Mouse (Mus musculus) stomach, embryonic 14.5 days (tissue): ENCODE data around the gene Pex7. TPM values are rescaled to one million over a fixed set of nuclear protein-coding genes. Genes with fewer than 3 reads are reported as not detected.

Source experiments
- ATAC-seq: fragments of 200-750 bp; cut with Nextera tagmentation; 2 replicates; pipeline ENCODE4 v1.8.0; 2017; ENCODE audit warnings: low read depth, moderate TSS enrichment; ENCODE audit not compliant: insufficient number of reproducible peaks, insufficient read depth, low FRiP score
- H3K27ac ChIP-seq: fragments of 300-500 bp; sonication (generic); 2 replicates; pipeline ENCODE4 v1.5.1; 2014; ENCODE audit warnings: mild to moderate bottlenecking, low read length, moderate library complexity, mixed read lengths
- H3K27me3 ChIP-seq: fragments of 300-500 bp; sonication (generic); 2 replicates; pipeline ENCODE4 v1.6.1; 2014; ENCODE audit warnings: low read length, control low read depth, mixed read lengths; ENCODE audit not compliant: control insufficient read depth, insufficient read depth
- H3K36me3 ChIP-seq: fragments of 300-500 bp; sonication (generic); 2 replicates; pipeline ENCODE4 v1.6.1; 2014; ENCODE audit warnings: mild to moderate bottlenecking, control low read depth, low read length, moderate library complexity, mixed read lengths; ENCODE audit not compliant: control insufficient read depth, insufficient read depth
- H3K4me1 ChIP-seq: fragments of 300-500 bp; sonication (generic); 2 replicates; pipeline ENCODE4 v1.6.1; 2014; ENCODE audit warnings: low read length, control low read depth, mixed read lengths; ENCODE audit not compliant: control insufficient read depth, insufficient read depth
- H3K4me2 ChIP-seq: fragments of 300-500 bp; sonication (generic); replicated peaks from 2 replicates; pipeline ENCODE4 v1.6.1; 2014; ENCODE audit warnings: low read depth, low read length, control low read depth
- H3K4me3 ChIP-seq: fragments of 300-500 bp; sonication (generic); 2 replicates; pipeline ENCODE4 v1.5.1; 2014; ENCODE audit warnings: low read depth, low read length, control low read depth
- H3K9ac ChIP-seq: fragments of 300-500 bp; sonication (generic); replicated peaks from 2 replicates; pipeline ENCODE4 v1.6.1; 2014; ENCODE audit warnings: low read depth, mild to moderate bottlenecking, control low read depth, low read length, moderate library complexity, mixed read lengths
- H3K9me3 ChIP-seq: fragments of 300-500 bp; sonication (generic); 2 replicates; pipeline ENCODE4 v1.6.1; 2016; ENCODE audit warnings: low read depth, low read length, control low read depth; ENCODE audit not compliant: control insufficient read depth
- WGBS: fragments of 180-500 bp; shearing (Covaris S2); extraction: QIAGEN DNeasy Blood & Tissue Kit; methylation state at CpG from one replicate; pipeline ENCODE4 v1.1.7; 2014; 5-methylcytosine and 5-hydroxymethylcytosine counted together
- polyA plus RNA-seq: library from polyadenylated mRNA; unstranded; fragments of >200 nt; fragmentation: Nextera tagmentation; extraction: Ambion mirVana; gene quantifications from 2 replicates; pipeline ENCODE4 v1.2.1, GENCODE M21; 2014

The Pex7 gene
- polyA plus RNA-seq, 1 experiment from 2014 or later: 37.3 TPM

GRCm38 (mm10) chr10:19938738-19939137 is 31.2 kb upstream of the Pex7 start:
- H3K4me2 ChIP-seq: no peak overlapping the region
- no peaks in the 10 kb centered on the region for H3K9me3 ChIP-seq
- no peak overlapping the region for H3K4me3 ChIP-seq
- H3K27me3 ChIP-seq: no peaks in the 10 kb centered on the region
- no peak overlapping the region for H3K9ac ChIP-seq
- H3K27ac ChIP-seq: no peak overlapping the region
- no peaks in the 10 kb centered on the region for H3K36me3 ChIP-seq
- H3K4me1 ChIP-seq: peaks cover 18% of the 10 kb centered on the region; the same call in 1 of the 2 replicates
- no peak for ATAC-seq
- WGBS: 72% methylated on average over 6 of the region's 6 CpGs

GRCm38 (mm10) chr10:19936961-19937708 is 29.6 kb upstream of the Pex7 start:
- no peak overlapping the region for H3K4me3 ChIP-seq
- no peak overlapping the region for H3K27ac ChIP-seq
- no peaks in the 10 kb centered on the region for H3K9me3 ChIP-seq
- H3K4me1 ChIP-seq: peaks cover 25% of the 10 kb centered on the region; the same call in 1 of the 2 replicates
- 61% methylated on average over 9 of the region's 9 CpGs for WGBS
- ATAC-seq: no peak
- H3K36me3 ChIP-seq: no peaks in the 10 kb centered on the region
- peak overlapping the region; percentile 19; the same call in 1 of the 2 replicates for H3K4me2 ChIP-seq
- no peak overlapping the region for H3K9ac ChIP-seq
- H3K27me3 ChIP-seq: no peaks in the 10 kb centered on the region

DNA sequence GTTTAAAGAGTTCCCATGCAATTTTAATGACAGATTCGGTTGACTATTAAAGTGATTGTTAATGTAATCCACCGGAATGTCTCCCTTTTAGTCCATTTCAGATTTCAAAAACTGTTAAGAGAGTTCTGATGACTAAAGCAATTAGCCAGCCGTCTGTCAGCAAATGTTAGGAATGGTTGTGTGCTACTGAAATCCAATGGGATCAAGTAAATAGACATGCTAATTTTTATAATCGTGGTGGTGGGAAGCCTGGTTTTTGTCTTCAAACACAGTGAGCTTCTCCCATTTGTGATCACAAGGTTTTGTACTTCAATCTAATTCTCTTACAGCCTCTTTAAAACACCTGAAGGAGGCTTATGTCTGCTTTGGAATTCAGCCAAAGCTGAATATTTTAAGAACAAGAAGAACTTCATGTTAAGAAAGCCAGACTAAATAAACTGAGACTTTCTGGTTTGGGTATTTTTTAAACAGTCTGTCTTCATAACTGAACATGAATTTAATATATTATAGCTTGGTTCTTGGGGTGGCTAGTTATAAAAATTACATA is 28.4 kb upstream of the Pex7 start:
- ATAC-seq: no peak
- Histone ChIP-seq H3K4me3 (peak overlapping the region; percentile 72), H3K9ac (no peak overlapping the region), H3K4me1 (peaks cover 25% of the 10 kb centered on the region; the same call in 1 of the 2 replicates), H3K9me3 (no peaks in the 10 kb centered on the region), H3K36me3 (no peaks in the 10 kb centered on the region), H3K4me2 (peak overlapping the region; percentile 95), H3K27ac (no peak overlapping the region; the same call in 1 of the 2 replicates), H3K27me3 (no peaks in the 10 kb centered on the region)
- WGBS: 24% methylated on average over 4 of the region's 4 CpGs

GRCm38 (mm10) chr10:19935295-19935623 is 27.8 kb upstream of the Pex7 start:
- ATAC-seq: no peak
- 3% methylated on average over 10 of the region's 10 CpGs for WGBS

DNA sequence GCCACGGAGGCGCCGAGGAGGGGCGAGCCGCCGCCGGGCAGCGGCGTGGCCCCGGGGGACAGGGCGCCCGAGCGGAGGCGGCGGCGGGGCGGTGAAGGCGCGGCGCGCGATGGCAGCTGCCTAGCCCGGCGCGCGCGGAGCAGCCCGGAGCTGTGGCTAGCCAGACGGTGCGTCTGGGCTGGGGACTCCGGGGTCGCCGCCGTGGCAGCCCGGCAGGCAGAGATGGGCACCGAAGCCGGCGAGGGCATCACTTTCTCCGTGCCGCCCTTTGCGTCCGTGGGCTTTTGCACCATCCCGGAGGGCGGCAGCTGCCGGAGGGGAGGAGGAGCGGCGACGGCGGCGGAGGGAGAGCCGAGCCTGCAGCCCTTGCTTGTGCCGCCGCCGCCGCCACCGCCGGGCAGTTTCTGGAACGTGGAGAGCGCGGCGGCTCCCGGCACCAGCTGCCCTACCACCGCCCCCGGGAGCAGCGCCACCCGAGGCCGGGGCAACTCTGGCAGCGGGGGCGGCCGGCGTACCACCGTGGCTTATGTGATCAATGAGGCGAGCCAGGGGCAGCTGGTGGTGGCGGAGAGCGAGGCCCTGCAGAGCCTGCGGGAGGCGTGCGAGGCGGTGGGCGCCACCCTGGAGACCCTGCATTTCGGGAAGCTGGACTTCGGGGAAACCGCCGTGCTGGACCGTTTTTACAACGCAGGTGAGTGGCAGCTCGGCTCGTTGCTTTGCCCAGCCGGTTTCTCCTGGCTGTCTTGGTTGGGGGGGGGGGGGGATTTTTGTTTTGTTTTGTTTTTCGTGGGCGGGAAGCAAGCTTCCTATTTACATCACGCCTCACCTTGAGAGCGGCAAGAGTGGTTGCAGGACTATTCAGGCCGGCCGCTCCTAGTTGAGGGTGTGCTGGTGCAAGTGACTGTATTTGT is 27.1 kb upstream of the Pex7 start, which contains the start of gene Map3k5:
Gene Map3k5, plus strand, starts transcription at position 89 of the 911 bp plus-strand sequence.
- H3K4me2 ChIP-seq: peak within 1 kb of the TSS; percentile 95
- H3K27ac ChIP-seq: peak within 1 kb of the TSS; percentile 83
- H3K4me3 ChIP-seq: peak within 1 kb of the TSS; percentile 72
- no peaks in the 10 kb centered on the region for H3K36me3 ChIP-seq
- peaks cover 23% of the 10 kb centered on the region; the same call in 1 of the 2 replicates for H3K4me1 ChIP-seq
- no peaks in the 10 kb centered on the region for H3K9me3 ChIP-seq
- peak within 1 kb of the TSS; percentile 82 for H3K9ac ChIP-seq
- H3K27me3 ChIP-seq: no peaks in the 10 kb centered on the region
- ATAC-seq: peak; percentile 69
- under 1% methylated on average over 86 of the region's 95 CpGs for WGBS

More at GRCm38 (mm10) chr10:19935295-19935623, 27.8 kb upstream of the Pex7 start:
- Histone ChIP-seq H3K36me3 (no peaks in the 10 kb centered on the region), H3K9me3 (no peaks in the 10 kb centered on the region), H3K4me3 (peak overlapping the region; percentile 72), H3K4me2 (peak overlapping the region; percentile 95), H3K27ac (peak overlapping the region; percentile 10; the same call in 1 of the 2 replicates), H3K27me3 (no peaks in the 10 kb centered on the region), H3K4me1 (peaks cover 23% of the 10 kb centered on the region; the same call in 1 of the 2 replicates), H3K9ac (0 out of 2 replicates have a peak overlapping the region, but pooled peaks have one; percentile 82)

DNA sequence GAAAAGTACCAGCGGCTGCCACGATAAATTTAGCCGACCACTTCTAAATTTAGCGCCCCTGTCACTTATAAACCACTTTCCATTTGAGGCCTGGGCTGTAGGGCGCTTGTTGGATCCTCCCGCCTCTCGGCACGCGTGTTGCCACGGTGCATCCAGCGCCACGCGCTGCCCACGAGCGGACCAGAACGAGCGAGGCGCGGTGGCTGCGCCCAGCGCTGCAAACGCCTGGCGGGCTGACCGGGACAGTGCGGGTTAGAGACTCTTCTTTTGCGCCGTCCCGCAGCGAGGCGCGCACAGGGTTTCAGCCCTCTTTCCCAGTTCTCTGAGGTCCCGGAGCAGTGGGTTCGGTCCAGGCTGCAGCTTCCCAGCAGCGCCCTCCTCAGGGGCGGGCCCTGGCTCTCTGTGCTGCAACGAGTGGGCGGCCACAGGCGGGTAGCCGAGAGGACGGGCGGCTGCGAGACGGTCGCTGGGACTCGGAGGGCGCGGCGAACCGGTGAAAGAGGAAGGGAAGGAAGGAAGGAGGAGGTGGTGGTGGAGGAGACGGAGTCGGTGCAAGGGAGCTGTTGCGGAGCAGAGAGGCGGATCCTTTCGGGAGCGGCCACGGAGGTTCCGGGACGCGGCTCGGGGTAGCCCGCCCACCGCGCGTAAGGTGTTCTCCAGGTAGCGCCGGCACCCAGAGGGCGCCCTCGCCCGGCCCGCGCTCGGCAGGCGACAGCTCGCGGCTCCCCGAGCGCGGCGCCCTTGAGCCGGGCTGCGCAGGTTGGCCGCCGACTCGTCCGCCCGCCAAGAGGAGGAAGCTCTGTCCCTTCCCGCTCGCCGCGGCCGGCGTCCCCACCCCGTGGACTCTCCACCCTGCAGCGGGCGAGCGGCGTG is 26.3 kb upstream of the Pex7 start:
- peak overlapping the region; percentile 82 for H3K9ac ChIP-seq
- H3K27me3 ChIP-seq: no peaks in the 10 kb centered on the region
- H3K4me1 ChIP-seq: peaks cover 19% of the 10 kb centered on the region; the same call in 1 of the 2 replicates
- ATAC-seq: peak; percentile 92
- H3K9me3 ChIP-seq: no peaks in the 10 kb centered on the region
- peak overlapping the region; percentile 95 for H3K4me2 ChIP-seq
- H3K36me3 ChIP-seq: no peaks in the 10 kb centered on the region
- H3K27ac ChIP-seq: peak overlapping the region; percentile 83
- H3K4me3 ChIP-seq: peak overlapping the region; percentile 72
- WGBS: under 1% methylated on average over 76 of the region's 97 CpGs

- no peaks in the 10 kb centered on the region for H3K36me3 ChIP-seq
- H3K4me2 ChIP-seq: peak overlapping the region; percentile 95
- H3K27ac ChIP-seq: no peak overlapping the region
- no peaks in the 10 kb centered on the region for H3K27me3 ChIP-seq
- 22% methylated on average over 3 of the region's 3 CpGs for WGBS
- ATAC-seq: no peak
- H3K4me3 ChIP-seq: peak overlapping the region; percentile 72
- H3K4me1 ChIP-seq: peaks cover 16% of the 10 kb centered on the region; the same call in 1 of the 2 replicates
- no peaks in the 10 kb centered on the region for H3K9me3 ChIP-seq
- no peak overlapping the region for H3K9ac ChIP-seq
These were observed 25.5 kb upstream of the Pex7 start for GRCm38 (mm10) chr10:19932986-19933385.
